Mouse (Mus musculus) CH12.LX (cell line): ENCODE results near the gene Ubash3b. TPM values are rescaled to one million over a fixed set of nuclear protein-coding genes. Genes with fewer than 3 reads are reported as not detected.
A peak's percentile ranks its signal among the peaks of the same experiment; 100 is the strongest.

Experiments
- DNase-seq: peaks from one replicate; pipeline ENCODE4 v3.0.0-alpha.2; 2013; ENCODE audit errors: extremely low read depth
- H3K27ac ChIP-seq: 2 replicates; pipeline ENCODE4 v1.5.1; 2012; ENCODE audit warnings: low read depth, mild to moderate bottlenecking, control low read depth, moderate library complexity; ENCODE audit not compliant: insufficient read depth
- H3K27me3 ChIP-seq: replicated peaks from 2 replicates; pipeline ENCODE3; 2012; ENCODE audit warnings: inconsistent platforms
- H3K36me3 ChIP-seq, 2 experiments: replicated peaks in 1 of 2; 2 replicates each; pipeline versions ENCODE3 to v1.6.1; 2012; ENCODE audit warnings: inconsistent platforms in 1 of 2, low read length in 1 of 2, mild to moderate bottlenecking in 1 of 2, mixed read lengths in 1 of 2, moderate library complexity in 1 of 2; ENCODE audit not compliant: control insufficient read depth in 1 of 2, insufficient read depth in 1 of 2
- H3K4me1 ChIP-seq, 2 experiments: 2 replicates each; pipeline ENCODE4 v1.6.1; 2012; ENCODE audit warnings: inconsistent platforms in 1 of 2, moderate library complexity in 1 of 2; ENCODE audit not compliant: insufficient read depth in 2 of 2, control insufficient read depth in 1 of 2
- H3K4me2 ChIP-seq: 2 replicates; pipeline ENCODE4 v1.6.1; 2012; ENCODE audit warnings: low read depth, mild to moderate bottlenecking, control low read depth; ENCODE audit not compliant: poor library complexity, insufficient read depth, severe bottlenecking
- H3K4me3 ChIP-seq, 3 experiments: fragments of 150-350 bp in 1 of 3; sonication (generic) in 1 of 3; replicated peaks in 1 of 3; 2 replicates each; pipeline versions ENCODE3 to v1.5.1; 2011 to 2012; ENCODE audit warnings: low read depth in 2 of 3, low read length in 2 of 3, mild to moderate bottlenecking in 2 of 3, moderate library complexity in 2 of 3, control low read depth in 1 of 3, improper control_type of control experiment in 1 of 3, inconsistent platforms in 1 of 3, mixed read lengths in 1 of 3; ENCODE audit not compliant: poor library complexity in 1 of 3
- H3K79me2 ChIP-seq: replicated peaks from 2 replicates; pipeline ENCODE4 v1.6.1; 2012; ENCODE audit warnings: mild to moderate bottlenecking, moderate library complexity; ENCODE audit not compliant: control insufficient read depth, poor library complexity, insufficient read depth, severe bottlenecking; ENCODE audit errors: extremely low read depth
- H3K9ac ChIP-seq: 2 replicates; pipeline ENCODE4 v1.6.1; 2012; ENCODE audit warnings: low read depth, mild to moderate bottlenecking, control low read depth, moderate library complexity; ENCODE audit not compliant: insufficient read depth
- H3K9me3 ChIP-seq: replicated peaks from 2 replicates; pipeline ENCODE3; 2012; ENCODE audit warnings: low read length, inconsistent platforms, mixed read lengths
- EP300 ChIP-seq: IDR thresholded peaks from 2 replicates; pipeline ENCODE4 v1.6.1; 2011; ENCODE audit warnings: low read length, improper control_type of control experiment
- GABPA ChIP-seq: IDR thresholded peaks from 2 replicates; pipeline ENCODE4 v1.6.1; 2012; ENCODE audit warnings: low read depth, low read length, improper control_type of control experiment, inconsistent platforms; ENCODE audit not compliant: insufficient replicate concordance
- HCFC1 ChIP-seq: IDR thresholded peaks from 2 replicates; pipeline ENCODE4 v1.6.1; 2012; ENCODE audit warnings: low read depth, mild to moderate bottlenecking, inconsistent platforms, low read length, improper control_type of control experiment
- MEF2A ChIP-seq: IDR thresholded peaks from 2 replicates; pipeline ENCODE4 v1.6.1; 2014; ENCODE audit warnings: low read depth, mild to moderate bottlenecking, inconsistent platforms, low read length, improper control_type of control experiment, borderline replicate concordance
- MXI1 ChIP-seq: IDR thresholded peaks from 2 replicates; pipeline ENCODE4 v1.6.1; 2011; ENCODE audit warnings: mild to moderate bottlenecking, low read depth, low read length, improper control_type of control experiment
- POLR2A ChIP-seq: IDR thresholded peaks from 2 replicates; pipeline ENCODE4 v1.6.1; 2011; ENCODE audit warnings: low read depth, mild to moderate bottlenecking, improper control_type of control experiment, low read length
- RCOR1 ChIP-seq: conservative IDR thresholded peaks from 2 replicates; pipeline ENCODE4 v1.6.1; 2012; ENCODE audit warnings: low read depth, mild to moderate bottlenecking, inconsistent platforms, low read length, improper control_type of control experiment
- TBP ChIP-seq: conservative IDR thresholded peaks from 2 replicates; pipeline ENCODE4 v1.6.1; 2011; ENCODE audit warnings: low read depth, low read length, improper control_type of control experiment
- UBTF ChIP-seq: IDR thresholded peaks from 2 replicates; pipeline ENCODE4 v1.6.1; 2012; ENCODE audit warnings: low read depth, mild to moderate bottlenecking, inconsistent platforms, low read length, improper control_type of control experiment, moderate library complexity
- USF2 ChIP-seq: conservative IDR thresholded peaks from 2 replicates; pipeline ENCODE4 v1.6.1; 2011; ENCODE audit warnings: low read depth, low read length, improper control_type of control experiment
- ZC3H11A ChIP-seq: IDR thresholded peaks from 2 replicates; pipeline ENCODE4 v1.6.1; 2012; ENCODE audit warnings: low read depth, mild to moderate bottlenecking, inconsistent platforms, low read length, improper control_type of control experiment
- ZKSCAN1 ChIP-seq: IDR thresholded peaks from 2 replicates; pipeline ENCODE4 v1.6.1; 2012; ENCODE audit warnings: low read depth, inconsistent platforms, low read length, improper control_type of control experiment, borderline replicate concordance
- dilution Hi-C: fragments of 300-500 bp; cut with MboI; formaldehyde crosslinking; loops from 2 replicates; pipeline ENCODE4 v1.14.3; 2020; ENCODE audit warnings: low sequenced_read_pairs; ENCODE audit not compliant: extremely low pct_unique_long_range_greater_than_20kb, extremely low pct_ligation_motif_present
- in situ Hi-C: fragments of 300-500 bp; cut with MboI; formaldehyde crosslinking; loops from 3 replicates; pipeline ENCODE4 v1.14.3; 2019; ENCODE audit warnings: low sequenced_read_pairs, low pct_ligation_motif_present, low pct_unique_long_range_greater_than_20kb, mixed read lengths
- polyA plus RNA-seq: library from polyadenylated mRNA; unstranded; fragments of >175 nt; gene quantifications from 2 replicates; pipeline ENCODE4 v1.2.1, GENCODE M21; 2012; ENCODE audit warnings: low read depth; ENCODE audit not compliant: insufficient read length
- total RNA-seq, 2 experiments: library from RNA; depleted of rRNA; stranded (reverse); fragments of 300-350 nt in 1 of 2; fragments of >200 nt in 1 of 2; gene quantifications; 2 replicates each; pipeline ENCODE4 v1.2.3; 2012 to 2014

Gene Ubash3b
- total and polyA plus RNA-seq, 3 experiments, result 2.8 to 4.6 (median 4.2) TPM

- Histone ChIP-seq H3K27me3 (no peaks in the 10 kb centered on the region), H3K9me3 (no peaks in the 10 kb centered on the region), H3K27ac (no peak overlapping the region), H3K36me3 (peaks cover 0 to 25% of the 10 kb centered on the region in 2 experiments), H3K79me2 (no peaks in the 10 kb centered on the region), H3K4me1 (peaks cover 8 to 36% of the 10 kb centered on the region in 2 experiments; a peak in 3 of 4 replicates), H3K4me2 (no peak overlapping the region), H3K9ac (no peak overlapping the region), H3K4me3 (no peak overlapping the region)
- dilution Hi-C loops (no loop called here), in situ Hi-C loops (loop anchor here (5.0 kb wide), 1 partner anchor 126 kb away; no protein-coding TSS in a partner anchor)
- DNase-seq, result peak; percentile 35
- no peak for TF ChIP-seq RCOR1
- TF ChIP-seq USF2, result no peak
- TF ChIP-seq MEF2A, result 0 out of 2 replicates have a peak, but pooled peaks have one; percentile 42
- peak; percentile 88 for TF ChIP-seq TBP
- TF ChIP-seq EP300, result peak; percentile 63
- TF ChIP-seq GABPA, result no peak
- no peak for TF ChIP-seq POLR2A
These were observed 110.2 kb downstream of the Ubash3b start for GRCm38 (mm10) chr9:41051080-41051932.

- in situ Hi-C loops (loop anchor here (5.0 kb wide), 1 partner anchor 127 kb away; no protein-coding TSS in a partner anchor), dilution Hi-C loops (no loop called here)
- no peak overlapping the region for H3K4me3 ChIP-seq
- no peak for DNase-seq
- peaks cover 8 to 36% of the 10 kb centered on the region in 2 experiments; a peak in 3 of 4 replicates for H3K4me1 ChIP-seq
- no peak overlapping the region for H3K27ac ChIP-seq
- H3K4me2 ChIP-seq, result no peak overlapping the region
- TF ChIP-seq HCFC1 (no peak), UBTF (no peak), ZC3H11A (no peak), MXI1 (no peak), ZKSCAN1 (no peak), EP300 (no peak), MEF2A (no peak)
- H3K36me3 ChIP-seq, result peaks cover 0 to 28% of the 10 kb centered on the region in 2 experiments
- H3K9ac ChIP-seq, result no peak overlapping the region
- H3K27me3 ChIP-seq, result no peaks in the 10 kb centered on the region
- H3K9me3 ChIP-seq, result no peaks in the 10 kb centered on the region
- no peaks in the 10 kb centered on the region for H3K79me2 ChIP-seq
These were observed 111.0 kb downstream of the Ubash3b start for GRCm38 (mm10) chr9:41050331-41051079.
